Mouse (Mus musculus): ENCODE measurements around the gene Slc4a2.

The Slc4a2 gene

GRCm38 (mm10) chr5:24426556-24427284 is 3.1 kb downstream of the Slc4a2 start:
- no peak for DNase-seq (ENCODE audit: low spot score)

GRCm38 (mm10) chr5:24427285-24427633 is 3.6 kb downstream of the Slc4a2 start:
- DNase-seq (ENCODE audit: low spot score) = no peak

- no peak for DNase-seq (ENCODE audit: low spot score)
Observed at GRCm38 (mm10) chr5:24427981-24428402, 4.4 kb downstream of the Slc4a2 start.

GRCm38 (mm10) chr5:24428596-24428995 is 5.0 kb downstream of the Slc4a2 start:
- DNase-seq (ENCODE audit: low spot score) = no peak

GRCm38 (mm10) chr5:24433993-24434392 is 10.4 kb downstream of the Slc4a2 start:
- no peak for DNase-seq (ENCODE audit: low spot score)

GRCm38 (mm10) chr5:24441187-24441586 is 17.6 kb downstream of the Slc4a2 start:
- DNase-seq (ENCODE audit: low spot score) = no peak

GRCm38 (mm10) chr5:24442029-24442428 is 18.4 kb downstream of the Slc4a2 start:
- DNase-seq (ENCODE audit: low spot score) = no peak

GRCm38 (mm10) chr5:24443204-24443603 is 19.6 kb downstream of the Slc4a2 start:
- DNase-seq (ENCODE audit: low spot score) = no peak

- DNase-seq (ENCODE audit: low spot score) = no peak
Observed at GRCm38 (mm10) chr5:24443927-24444326, 20.3 kb downstream of the Slc4a2 start.

GRCm38 (mm10) chr5:24444746-24445427 is 21.2 kb downstream of the Slc4a2 start, which contains the start of gene Fastk:
Fastk (minus strand) TSS chr5:24445287.
- peak; percentile 87 for DNase-seq (ENCODE audit: low spot score)

- DNase-seq (ENCODE audit: low spot score) = no peak
Observed at GRCm38 (mm10) chr5:24445428-24446080, 21.9 kb downstream of the Slc4a2 start.

- no peak for DNase-seq (ENCODE audit: low spot score)
Observed at GRCm38 (mm10) chr5:24446630-24447029, 23.0 kb downstream of the Slc4a2 start.

- DNase-seq (ENCODE audit: low spot score) = peak; percentile 73
Observed at GRCm38 (mm10) chr5:24447624-24448298, 24.1 kb downstream of the Slc4a2 start, which contains the start of gene Tmub1. Tmub1 (minus strand) TSS chr5:24447854.

GRCm38 (mm10) chr5:24451264-24452029 is 27.8 kb downstream of the Slc4a2 start:
- peak; percentile 70 for DNase-seq (ENCODE audit: low spot score)

GRCm38 (mm10) chr5:24452030-24452690 is 28.5 kb downstream of the Slc4a2 start, which contains the start of gene Agap3:
Agap3 (plus strand) TSS chr5:24452177.
- no peak for DNase-seq (ENCODE audit: low spot score)

GRCm38 (mm10) chr5:24452691-24453233 is 29.1 kb downstream of the Slc4a2 start:
- peak; percentile 27 for DNase-seq (ENCODE audit: low spot score)

GRCm38 (mm10) chr5:24453283-24453984 is 29.8 kb downstream of the Slc4a2 start:
- DNase-seq (ENCODE audit: low spot score) = no peak

- DNase-seq (ENCODE audit: low spot score) = no peak
Observed at GRCm38 (mm10) chr5:24453985-24454303, 30.3 kb downstream of the Slc4a2 start.

GRCm38 (mm10) chr5:24455076-24455475 is 31.4 kb downstream of the Slc4a2 start:
- no peak for DNase-seq (ENCODE audit: low spot score)

GRCm38 (mm10) chr5:24455613-24456012 is 32.0 kb downstream of the Slc4a2 start:
- DNase-seq (ENCODE audit: low spot score) = no peak
